Mouse (Mus musculus): Measurements from ENCODE around the gene Cald1. TPM values are rescaled to one million over a fixed set of nuclear protein-coding genes. Genes with fewer than 3 reads are reported as not detected.

The Cald1 gene
- polyA plus RNA-seq, 1 experiment, result 8.0 TPM

DNA sequence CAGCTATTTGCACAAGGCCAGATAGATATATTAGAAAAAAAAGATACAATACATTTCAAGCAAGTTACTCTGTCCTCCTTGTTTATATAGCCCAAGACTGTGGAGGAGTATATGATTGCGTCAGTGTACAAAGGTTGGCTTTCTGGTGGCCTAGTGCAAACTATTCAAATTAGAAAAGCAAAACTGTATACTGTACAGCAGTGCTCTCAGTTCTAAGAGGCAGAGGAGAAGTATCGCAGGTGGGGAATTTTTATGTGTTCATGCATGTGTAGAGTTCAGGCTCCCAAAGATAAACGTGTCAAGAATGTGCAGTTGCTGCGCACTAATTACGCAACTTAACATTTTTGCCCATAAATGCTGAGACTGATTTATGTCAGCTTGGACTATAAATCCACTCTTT is 31.0 kb upstream of the Cald1 start:
- Histone ChIP-seq H3K27ac (ENCODE audit: insufficient read depth, low read length) (no peak overlapping the region), H3K27me3 (ENCODE audit: control insufficient read depth, insufficient read depth, low read length) (no peaks in the 10 kb centered on the region; the same call in 1 of the 2 replicates), H3K36me3 (ENCODE audit: control insufficient read depth, insufficient read depth, low read length) (no peaks in the 10 kb centered on the region), H3K4me3 (ENCODE audit: extremely low read depth, insufficient read depth, insufficient read length) (no peak overlapping the region), H3K4me1 (ENCODE audit: control insufficient read depth, insufficient read depth, insufficient read length) (no peaks in the 10 kb centered on the region)
- 86% methylated on average over 5 of the region's 5 CpGs for WGBS
- TF ChIP-seq CTCF (IDR thresholded peaks at IDR 0.05; ENCODE audit: extremely low read depth, insufficient read depth, insufficient read length, insufficient replicate concordance), result no peak
- no peak for TF ChIP-seq POLR2A (IDR thresholded peaks at IDR 0.05; ENCODE audit: low read depth, low read length)
- no peak for DNase-seq (ENCODE audit: low read depth in 1 of 2, low spot score in 2 of 2)

GRCm38 (mm10) chr6:34579504-34580068 is 18.7 kb upstream of the Cald1 start:
- 86% methylated on average over 6 of the region's 6 CpGs for WGBS
- H3K4me3 ChIP-seq (ENCODE audit: extremely low read depth, insufficient read depth, insufficient read length), result no peak overlapping the region
- H3K27me3 ChIP-seq (ENCODE audit: control insufficient read depth, insufficient read depth, low read length), result no peaks in the 10 kb centered on the region
- TF ChIP-seq POLR2A (IDR thresholded peaks at IDR 0.05; ENCODE audit: low read depth, low read length), result no peak
- no peak for TF ChIP-seq CTCF (IDR thresholded peaks at IDR 0.05; ENCODE audit: extremely low read depth, insufficient read depth, insufficient read length, insufficient replicate concordance)
- H3K4me1 ChIP-seq (ENCODE audit: control insufficient read depth, insufficient read depth, insufficient read length), result no peaks in the 10 kb centered on the region
- H3K36me3 ChIP-seq (ENCODE audit: control insufficient read depth, insufficient read depth, low read length), result no peaks in the 10 kb centered on the region
- no peak for DNase-seq (ENCODE audit: low read depth in 1 of 2, low spot score in 2 of 2)
- no peak overlapping the region for H3K27ac ChIP-seq (ENCODE audit: insufficient read depth, low read length)

GRCm38 (mm10) chr6:34583365-34583764 is 14.9 kb upstream of the Cald1 start:
- H3K36me3 ChIP-seq (ENCODE audit: control insufficient read depth, insufficient read depth, low read length), result no peaks in the 10 kb centered on the region
- DNase-seq (ENCODE audit: low read depth in 1 of 2, low spot score in 2 of 2), result no peak
- 38% methylated on average over 5 of the region's 5 CpGs for WGBS
- H3K27ac ChIP-seq (ENCODE audit: insufficient read depth, low read length), result no peak overlapping the region
- no peaks in the 10 kb centered on the region for H3K4me1 ChIP-seq (ENCODE audit: control insufficient read depth, insufficient read depth, insufficient read length)
- TF ChIP-seq POLR2A (IDR thresholded peaks at IDR 0.05; ENCODE audit: low read depth, low read length) (no peak), CTCF (IDR thresholded peaks at IDR 0.05; ENCODE audit: extremely low read depth, insufficient read depth, insufficient read length, insufficient replicate concordance) (no peak)
- H3K27me3 ChIP-seq (ENCODE audit: control insufficient read depth, insufficient read depth, low read length), result no peaks in the 10 kb centered on the region
- H3K4me3 ChIP-seq (ENCODE audit: extremely low read depth, insufficient read depth, insufficient read length), result no peak overlapping the region

- Histone ChIP-seq H3K4me1 (ENCODE audit: control insufficient read depth, insufficient read depth, insufficient read length) (no peaks in the 10 kb centered on the region), H3K4me3 (ENCODE audit: extremely low read depth, insufficient read depth, insufficient read length) (no peak overlapping the region), H3K27me3 (ENCODE audit: control insufficient read depth, insufficient read depth, low read length) (no peaks in the 10 kb centered on the region), H3K36me3 (ENCODE audit: control insufficient read depth, insufficient read depth, low read length) (no peaks in the 10 kb centered on the region), H3K27ac (ENCODE audit: insufficient read depth, low read length) (no peak overlapping the region)
- TF ChIP-seq POLR2A (IDR thresholded peaks at IDR 0.05; ENCODE audit: low read depth, low read length) (no peak), CTCF (IDR thresholded peaks at IDR 0.05; ENCODE audit: extremely low read depth, insufficient read depth, insufficient read length, insufficient replicate concordance) (no peak)
- WGBS, result 75% methylated on average over 4 of the region's 4 CpGs
- DNase-seq (ENCODE audit: low read depth in 1 of 2, low spot score in 2 of 2), result no peak
Measured at GRCm38 (mm10) chr6:34588066-34588465, 10.2 kb upstream of the Cald1 start.

GRCm38 (mm10) chr6:34590716-34591115 is 7.6 kb upstream of the Cald1 start:
- no peak for TF ChIP-seq POLR2A (IDR thresholded peaks at IDR 0.05; ENCODE audit: low read depth, low read length)
- TF ChIP-seq CTCF (IDR thresholded peaks at IDR 0.05; ENCODE audit: extremely low read depth, insufficient read depth, insufficient read length, insufficient replicate concordance), result no peak
- H3K4me3 ChIP-seq (ENCODE audit: extremely low read depth, insufficient read depth, insufficient read length), result no peak overlapping the region
- no peaks in the 10 kb centered on the region for H3K36me3 ChIP-seq (ENCODE audit: control insufficient read depth, insufficient read depth, low read length)
- no peak overlapping the region for H3K27ac ChIP-seq (ENCODE audit: insufficient read depth, low read length)
- H3K27me3 ChIP-seq (ENCODE audit: control insufficient read depth, insufficient read depth, low read length), result no peaks in the 10 kb centered on the region
- no peaks in the 10 kb centered on the region for H3K4me1 ChIP-seq (ENCODE audit: control insufficient read depth, insufficient read depth, insufficient read length)
- DNase-seq (ENCODE audit: low read depth in 1 of 2, low spot score in 2 of 2), result no peak
- 97% methylated on average over 9 of the region's 9 CpGs for WGBS

DNA sequence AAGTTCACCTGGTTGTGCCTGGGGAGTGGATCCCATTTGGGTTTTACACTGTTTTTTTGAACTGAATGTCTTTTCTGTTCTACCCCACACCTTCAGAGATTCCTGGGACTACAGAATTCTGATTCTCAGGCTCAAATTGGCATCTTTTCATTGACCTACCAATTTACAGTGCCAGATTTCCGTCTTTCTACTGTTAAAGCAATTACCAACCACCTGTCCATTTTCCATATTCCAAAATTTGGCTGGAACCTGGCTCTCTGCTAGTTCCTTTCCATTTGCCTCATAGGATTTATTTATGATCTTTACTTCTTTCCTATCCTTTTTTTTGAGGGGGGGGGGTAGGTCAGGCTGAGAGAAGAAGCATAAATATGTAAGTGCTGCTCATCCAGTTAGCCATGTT is 4.9 kb upstream of the Cald1 start:
- H3K27me3 ChIP-seq (ENCODE audit: control insufficient read depth, insufficient read depth, low read length), result no peaks in the 10 kb centered on the region
- TF ChIP-seq CTCF (IDR thresholded peaks at IDR 0.05; ENCODE audit: extremely low read depth, insufficient read depth, insufficient read length, insufficient replicate concordance), result no peak
- TF ChIP-seq POLR2A (IDR thresholded peaks at IDR 0.05; ENCODE audit: low read depth, low read length), result no peak
- no peak overlapping the region for H3K27ac ChIP-seq (ENCODE audit: insufficient read depth, low read length)
- H3K4me1 ChIP-seq (ENCODE audit: control insufficient read depth, insufficient read depth, insufficient read length), result no peaks in the 10 kb centered on the region
- no peak overlapping the region for H3K4me3 ChIP-seq (ENCODE audit: extremely low read depth, insufficient read depth, insufficient read length)
- no peak for DNase-seq (ENCODE audit: low read depth in 1 of 2, low spot score in 2 of 2)
- H3K36me3 ChIP-seq (ENCODE audit: control insufficient read depth, insufficient read depth, low read length), result no peaks in the 10 kb centered on the region
- WGBS, result 89% methylated on average over 1 of the region's 1 CpGs

DNA sequence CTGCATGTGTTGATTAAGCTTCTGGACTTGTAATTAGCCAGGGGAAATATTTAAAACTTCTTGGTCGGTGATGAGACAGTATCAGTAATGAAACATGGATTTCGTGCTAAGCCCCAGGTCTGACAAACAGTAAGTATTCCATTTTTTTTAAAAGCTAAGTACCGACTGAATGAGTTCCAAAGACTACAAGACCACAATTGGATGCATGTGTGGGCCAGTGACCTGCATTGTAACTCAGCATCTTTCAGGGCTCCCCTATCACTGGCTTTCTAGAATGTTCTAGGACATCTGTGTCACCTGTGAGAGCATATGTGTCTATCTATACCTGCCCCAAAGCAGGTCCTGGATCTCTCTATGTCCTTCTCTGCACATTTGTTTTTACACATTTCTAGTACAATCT is 984 bp upstream of the Cald1 start:
- no peak for DNase-seq (ENCODE audit: low read depth in 1 of 2, low spot score in 2 of 2)
- no peak overlapping the region for H3K27ac ChIP-seq (ENCODE audit: insufficient read depth, low read length)
- no peaks in the 10 kb centered on the region for H3K27me3 ChIP-seq (ENCODE audit: control insufficient read depth, insufficient read depth, low read length)
- H3K4me3 ChIP-seq (ENCODE audit: extremely low read depth, insufficient read depth, insufficient read length), result no peak overlapping the region
- TF ChIP-seq CTCF (IDR thresholded peaks at IDR 0.05; ENCODE audit: extremely low read depth, insufficient read depth, insufficient read length, insufficient replicate concordance) (no peak), POLR2A (IDR thresholded peaks at IDR 0.05; ENCODE audit: low read depth, low read length) (no peak)
- no peaks in the 10 kb centered on the region for H3K36me3 ChIP-seq (ENCODE audit: control insufficient read depth, insufficient read depth, low read length)
- 76% methylated on average over 3 of the region's 3 CpGs for WGBS
- no peaks in the 10 kb centered on the region for H3K4me1 ChIP-seq (ENCODE audit: control insufficient read depth, insufficient read depth, insufficient read length)
